Mouse (Mus musculus): ENCODE data around the gene Prdm1.

DNA sequence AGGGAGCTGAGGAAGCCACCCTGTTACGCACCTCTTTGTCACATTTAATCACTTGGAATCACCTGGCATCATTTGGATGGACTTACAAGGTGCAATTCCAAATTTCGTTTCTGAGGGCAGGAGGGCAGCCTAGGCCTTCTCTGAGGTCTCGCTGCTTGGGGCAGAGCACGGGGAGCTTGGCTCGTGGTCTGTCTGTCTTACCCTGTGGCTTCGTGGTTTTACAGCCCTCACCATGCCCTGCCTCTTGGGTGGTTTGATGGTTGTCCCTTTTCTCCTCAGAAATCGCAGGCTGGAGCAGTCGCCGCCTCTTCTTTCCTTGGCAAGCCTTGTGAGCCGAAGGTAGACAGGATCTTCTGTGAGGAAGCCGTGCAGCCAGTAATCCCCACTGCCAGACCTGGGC is 118.3 kb downstream of the Prdm1 start:
- TF ChIP-seq CTCF (IDR thresholded peaks at IDR 0.05; ENCODE audit: borderline replicate concordance, control insufficient read depth, extremely low read depth, insufficient read depth, low read length, poor library complexity) = no peak
- no peak for TF ChIP-seq POLR2A (IDR thresholded peaks at IDR 0.05; ENCODE audit: control insufficient read depth, extremely low read depth, insufficient read depth, low read length, poor library complexity)

All from thymus, adult 2 months (tissue).